8 mouse cellular contexts compared by ENCODE assay signal in the genomic region with DNA sequence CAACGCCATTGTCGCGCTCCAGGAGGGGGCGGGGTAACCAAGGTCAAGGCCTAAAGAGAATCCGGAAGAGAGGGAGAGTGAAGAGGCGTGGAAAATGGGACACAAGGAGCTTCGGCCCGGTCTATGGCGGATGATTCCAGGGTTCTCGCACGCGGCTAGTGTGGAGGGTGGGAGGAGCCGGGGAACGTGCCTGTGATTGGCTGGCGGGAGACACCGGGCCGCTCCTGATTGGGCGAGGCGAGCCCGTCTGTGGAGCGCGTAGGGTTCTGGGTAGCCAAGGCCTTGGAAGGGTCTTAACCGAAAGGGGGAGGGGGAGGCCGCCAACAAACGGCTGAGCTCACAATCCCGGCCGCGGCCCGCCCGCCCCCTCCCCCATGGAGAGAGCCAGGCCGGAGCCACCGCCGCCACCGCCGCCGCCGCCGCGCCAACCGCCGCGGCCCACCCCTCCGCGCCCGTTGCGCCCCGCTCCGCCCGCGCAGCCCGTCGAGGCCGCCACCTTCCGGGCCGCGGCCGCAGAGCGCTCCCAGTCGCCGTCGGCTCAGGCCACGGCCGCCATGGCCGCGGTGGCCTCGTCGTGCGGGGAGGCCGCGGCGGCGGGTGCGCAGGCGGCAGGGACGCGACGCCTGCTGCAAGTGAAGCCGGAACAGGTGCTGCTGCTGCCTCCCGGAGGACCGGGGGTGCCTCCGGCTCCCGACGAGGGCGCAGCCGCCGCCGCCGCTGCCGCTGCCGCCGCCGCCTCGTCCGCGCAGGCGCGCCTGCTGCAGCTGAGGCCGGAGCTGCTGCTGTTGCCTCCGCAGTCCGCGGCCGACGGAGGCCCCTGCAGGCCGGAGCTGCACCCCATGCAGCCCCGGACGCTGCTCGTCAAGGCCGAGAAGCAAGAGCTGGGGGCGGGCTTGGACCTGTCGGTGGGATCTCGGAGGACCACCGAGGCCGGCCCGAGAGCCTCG. TPM values are rescaled to one million over a fixed set of nuclear protein-coding genes. Genes with fewer than 3 reads are reported as not detected.
DNase-seq lines count a peak whose midpoint lies in the region; ATAC-seq lines count a peak whose summit lies in the region.

A gene (plus strand): TSS at position 365 of the 947 bp plus-strand sequence.

- 15% methylated on average over 67 of the region's 115 CpGs for WGBS in forebrain, embryonic 15.5 days
- WGBS in hindbrain, embryonic 14.5 days, result 8% methylated on average over 82 of the region's 115 CpGs
- 9% methylated on average over 112 of the region's 115 CpGs for WGBS in limb, embryonic 10.5 days
- 9% methylated on average over 108 of the region's 115 CpGs for WGBS in midbrain, embryonic 10.5 days

- peak within 1 kb of the TSS; percentile 56 for H3K4me3 ChIP-seq in forebrain, embryonic 15.5 days
- H3K4me3 ChIP-seq in hindbrain, embryonic 14.5 days (replicated peaks; ENCODE audit: low read length), result peak within 1 kb of the TSS; percentile 52
- H3K4me3 ChIP-seq in limb, embryonic 10.5 days, result peak within 1 kb of the TSS; percentile 66
- H3K4me3 ChIP-seq in midbrain, embryonic 10.5 days, result peak within 1 kb of the TSS; percentile 66

- H3K36me3 ChIP-seq in forebrain, embryonic 15.5 days, result no peaks in the 10 kb centered on the region
- no peaks in the 10 kb centered on the region for H3K36me3 ChIP-seq in hindbrain, embryonic 14.5 days (replicated peaks; ENCODE audit: control insufficient read depth, insufficient read depth)
- H3K36me3 ChIP-seq in limb, embryonic 10.5 days, result no peaks in the 10 kb centered on the region
- H3K36me3 ChIP-seq in midbrain, embryonic 10.5 days, result no peaks in the 10 kb centered on the region

- 0 out of 2 replicates have a peak, but pooled peaks cover 3% of the 10 kb centered on the region for H3K4me1 ChIP-seq in forebrain, embryonic 15.5 days
- peaks cover 7% of the 10 kb centered on the region; the same call in 1 of the 2 replicates for H3K4me1 ChIP-seq in hindbrain, embryonic 14.5 days (replicated peaks; ENCODE audit: control insufficient read depth, insufficient read depth, low read length)
- peaks cover 15% of the 10 kb centered on the region for H3K4me1 ChIP-seq in limb, embryonic 10.5 days
- peaks cover 14% of the 10 kb centered on the region for H3K4me1 ChIP-seq in midbrain, embryonic 10.5 days

- peak; percentile 11 to 18 for DNase-seq in CD8-positive naive resting alpha-beta T cell, adult 2 months (ENCODE audit: low read depth in 2 of 2, low spot score in 2 of 2)
- DNase-seq in adrenal gland, postnatal 10 days, result peak; percentile 70
- peak; percentile 63 for DNase-seq in hindbrain, embryonic 14.5 days (ENCODE audit: low spot score)
- peak; percentile 75 for DNase-seq in limb, embryonic 10.5 days (ENCODE audit: low spot score)
- peak; percentile 81 for DNase-seq in midbrain, embryonic 10.5 days (ENCODE audit: low spot score)
- peak; percentile 6 for DNase-seq in skeletal muscle tissue, adult 2 months (ENCODE audit: low read depth, low spot score)

- peak within 1 kb of the TSS; percentile 68 for H3K4me2 ChIP-seq in forebrain, embryonic 15.5 days (replicated peaks)
- H3K4me2 ChIP-seq in hindbrain, embryonic 14.5 days (replicated peaks), result peak within 1 kb of the TSS; percentile 64

- H3K27ac ChIP-seq in forebrain, embryonic 15.5 days (replicated peaks), result peak within 1 kb of the TSS; percentile 70
- H3K27ac ChIP-seq in hindbrain, embryonic 14.5 days, result peak within 1 kb of the TSS; percentile 57; the same call in 1 of the 2 replicates
- H3K27ac ChIP-seq in limb, embryonic 10.5 days, result peak within 1 kb of the TSS; percentile 93
- H3K27ac ChIP-seq in midbrain, embryonic 10.5 days (replicated peaks), result peak within 1 kb of the TSS; percentile 89

- peak within 1 kb of the TSS; percentile 67 for H3K9ac ChIP-seq in forebrain, embryonic 15.5 days (replicated peaks)
- peak within 1 kb of the TSS; percentile 78 for H3K9ac ChIP-seq in hindbrain, embryonic 14.5 days

- H3K27me3 ChIP-seq in forebrain, embryonic 15.5 days, result no peaks in the 10 kb centered on the region
- no peaks in the 10 kb centered on the region for H3K27me3 ChIP-seq in hindbrain, embryonic 14.5 days (ENCODE audit: control insufficient read depth, insufficient read depth, low read length)
- peaks cover 22% of the 10 kb centered on the region for H3K27me3 ChIP-seq in limb, embryonic 10.5 days (ENCODE audit: low read depth, poor library complexity, severe bottlenecking)
- H3K27me3 ChIP-seq in midbrain, embryonic 10.5 days (ENCODE audit: low read depth, poor library complexity, severe bottlenecking), result peaks cover 26% of the 10 kb centered on the region

- H3K9me3 ChIP-seq in forebrain, embryonic 15.5 days, result no peaks in the 10 kb centered on the region
- peaks cover 5% of the 10 kb centered on the region; the same call in 1 of the 2 replicates for H3K9me3 ChIP-seq in hindbrain, embryonic 14.5 days (ENCODE audit: control insufficient read depth, low read length)
- H3K9me3 ChIP-seq in limb, embryonic 10.5 days (replicated peaks), result peaks cover 4% of the 10 kb centered on the region; the same call in 1 of the 2 replicates
- 0 out of 2 replicates have a peak, but pooled peaks cover 5% of the 10 kb centered on the region for H3K9me3 ChIP-seq in midbrain, embryonic 10.5 days (replicated peaks)

- peak; percentile 98 for ATAC-seq in forebrain, embryonic 15.5 days (replicated peaks)
- ATAC-seq in hindbrain, embryonic 14.5 days (ENCODE audit: low FRiP score), result peak; percentile 98
- ATAC-seq in activated CD4-positive, CD25-positive, alpha-beta regulatory T cell, adult 4 months, result no peak

RNA-seq across cellular contexts. Expression of the gene that starts here (rescaled TPM):
- under 1 TPM; 0.24 to 0.36 TPM for total RNA-seq in adrenal gland, postnatal 10 days (2021)
- polyA plus RNA-seq in forebrain, embryonic 15.5 days (2015; fragmentation: Nextera tagmentation; extraction: Ambion mirVana), result 0.17 and 0.18 TPM in 2 replicates
- polyA plus RNA-seq in hindbrain, embryonic 14.5 days (2014; fragmentation: Nextera tagmentation; extraction: Ambion mirVana), result 0.08 and 0.09 TPM in 2 replicates
- 0.11 and 0.16 TPM in 2 replicates for polyA plus RNA-seq in limb, embryonic 10.5 days (2016; fragmentation: Nextera tagmentation; extraction: Ambion mirVana)
- 0.05 and 0.09 TPM in 2 replicates for polyA plus RNA-seq in midbrain, embryonic 10.5 days (2016; fragmentation: Nextera tagmentation; extraction: Ambion mirVana)
- not detected for polyA plus RNA-seq in activated CD4-positive, CD25-positive, alpha-beta regulatory T cell, adult 4 months (2017; shearing (Covaris generic))

Comparison
In these comparisons a context has a peak if more than half of its experiments do, and no peak if none do; other contexts are left out.
1. Peak in DNase-seq in adrenal gland, postnatal 10 days; RNA of the gene not detected or under 1 TPM.
2. Peak in ATAC-seq, H3K4me3 ChIP-seq, H3K27ac ChIP-seq, H3K9ac ChIP-seq and H3K4me2 ChIP-seq in forebrain, embryonic 15.5 days; RNA of the gene not detected or under 1 TPM.
3. Peak in DNase-seq, ATAC-seq, H3K4me3 ChIP-seq, H3K27ac ChIP-seq, H3K9ac ChIP-seq and H3K4me2 ChIP-seq in hindbrain, embryonic 14.5 days; RNA of the gene not detected or under 1 TPM.
4. Peak in DNase-seq, H3K4me3 ChIP-seq and H3K27ac ChIP-seq in limb, embryonic 10.5 days; RNA of the gene not detected or under 1 TPM.
5. Peak in DNase-seq, H3K4me3 ChIP-seq and H3K27ac ChIP-seq in midbrain, embryonic 10.5 days; RNA of the gene not detected or under 1 TPM.
6. DNase-seq: peak in every context shown above with its lines; median percentile 81 in midbrain, embryonic 10.5 days; 75 in limb, embryonic 10.5 days; 70 in adrenal gland, postnatal 10 days; 63 in hindbrain, embryonic 14.5 days; 14 in CD8-positive naive resting alpha-beta T cell, adult 2 months; 6 in skeletal muscle tissue, adult 2 months.